In the genomic region with DNA sequence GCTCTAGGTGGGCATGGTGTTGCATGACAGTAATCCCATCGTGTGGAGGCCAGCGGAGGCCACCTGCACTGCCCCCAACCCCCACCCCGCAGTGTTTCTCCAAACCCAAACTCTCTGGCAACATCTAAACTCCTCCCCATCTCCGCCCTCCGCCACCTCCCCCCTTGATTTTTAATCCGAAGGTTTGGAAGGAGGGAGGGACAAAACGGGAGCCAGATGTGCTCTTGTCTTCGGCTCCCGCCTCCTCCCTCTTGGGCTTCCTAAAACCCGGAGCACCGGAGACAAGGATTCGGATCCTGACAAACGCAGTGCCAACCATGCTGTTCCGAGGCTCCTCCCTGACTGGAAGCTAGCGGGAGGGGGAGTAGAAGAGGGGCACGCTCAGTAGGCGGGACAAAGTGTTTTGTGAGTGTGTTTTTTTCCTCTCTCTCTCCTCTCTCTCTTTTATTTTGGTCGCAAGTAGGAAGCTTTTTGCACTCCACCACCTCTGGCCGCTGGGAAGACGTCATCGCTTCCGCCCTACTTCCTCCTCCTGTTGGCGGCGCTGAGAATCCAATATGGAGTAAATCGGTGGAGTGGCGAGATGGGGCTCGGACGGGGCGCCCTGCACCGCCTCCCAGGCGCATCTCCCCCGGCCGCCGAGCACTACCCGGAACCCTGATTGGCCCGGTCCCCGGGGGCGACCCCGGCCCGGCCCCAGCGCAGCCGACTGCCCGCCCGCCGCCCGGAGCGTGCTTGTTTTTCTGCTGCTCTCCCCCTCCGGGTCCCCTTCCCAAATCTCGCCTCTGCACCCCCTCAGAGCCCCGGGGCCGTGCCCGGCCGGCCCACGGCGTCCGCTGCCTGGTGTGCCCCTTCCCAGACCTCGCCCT, we compare ENCODE assay signal across 8 mouse cellular contexts. TPM values are rescaled to one million over a fixed set of nuclear protein-coding genes. Genes with fewer than 3 reads are reported as not detected.
DNase-seq lines count a peak whose midpoint lies in the region; ATAC-seq and TF ChIP-seq lines count a peak whose summit lies in the region.

Gene Spred2 (plus strand): TSS at position 488 of the 869 bp plus-strand sequence.

- peak within 1 kb of the TSS; percentile 94 for H3K9ac ChIP-seq in heart, embryonic 13.5 days
- peak within 1 kb of the TSS; percentile 93 for H3K9ac ChIP-seq in liver, embryonic 14.5 days (replicated peaks)
- H3K9ac ChIP-seq in neural tube, embryonic 11.5 days (ENCODE audit: low read length) = peak within 1 kb of the TSS; percentile 94
- peak within 1 kb of the TSS; percentile 96 for H3K9ac ChIP-seq in stomach, postnatal 0 days (ENCODE audit: low read length)

- peak within 1 kb of the TSS; percentile 97 for H3K4me3 ChIP-seq in brown adipose tissue, adult 24 weeks (ENCODE audit: insufficient read depth, low read depth, low read length)
- peak within 1 kb of the TSS; percentile 92 for H3K4me3 ChIP-seq in heart, embryonic 13.5 days
- H3K4me3 ChIP-seq in liver, embryonic 14.5 days (ENCODE audit: insufficient read depth in 1 of 2, low read depth in 2 of 2, low read length in 2 of 2) = peak within 1 kb of the TSS; percentile 91 to 95
- H3K4me3 ChIP-seq in neural tube, embryonic 11.5 days (ENCODE audit: low read depth, low read length) = peak within 1 kb of the TSS; percentile 90
- H3K4me3 ChIP-seq in stomach, postnatal 0 days (ENCODE audit: low read depth, low read length) = peak within 1 kb of the TSS; percentile 95

- no peaks in the 10 kb centered on the region for H3K27me3 ChIP-seq in heart, embryonic 13.5 days (replicated peaks)
- no peaks in the 10 kb centered on the region for H3K27me3 ChIP-seq in liver, embryonic 14.5 days (ENCODE audit: control insufficient read depth, insufficient read depth, low read length)
- no peaks in the 10 kb centered on the region for H3K27me3 ChIP-seq in neural tube, embryonic 11.5 days (ENCODE audit: control insufficient read depth, insufficient read depth, low read length)
- no peaks in the 10 kb centered on the region for H3K27me3 ChIP-seq in stomach, postnatal 0 days (ENCODE audit: control insufficient read depth, insufficient read depth, low read length)

- WGBS in heart, embryonic 13.5 days = 0% methylated on average over 54 of the region's 57 CpGs
- WGBS in liver, embryonic 14.5 days (ENCODE audit: insufficient replicate concordance) = under 1% methylated on average over 57 of the region's 57 CpGs
- under 1% methylated on average over 54 of the region's 57 CpGs for WGBS in neural tube, embryonic 11.5 days
- WGBS in stomach, postnatal 0 days = 0% methylated on average over 55 of the region's 57 CpGs

- TF ChIP-seq EP300 in liver, embryonic 14.5 days (IDR thresholded peaks at IDR 0.05; ENCODE audit: low read depth) = no peak
- TF ChIP-seq EP300 in stomach, postnatal 0 days (optimal IDR thresholded peaks at IDR 0.05) = peak; percentile 79

- TF ChIP-seq CTCF in liver, embryonic 14.5 days (IDR thresholded peaks at IDR 0.05; ENCODE audit: low read depth) = peak; percentile 55
- TF ChIP-seq CTCF in stomach, postnatal 0 days (IDR thresholded peaks at IDR 0.05; ENCODE audit: low read depth) = peak; percentile 55

- peak within 1 kb of the TSS; percentile 85 for H3K4me2 ChIP-seq in heart, embryonic 13.5 days
- peak within 1 kb of the TSS; percentile 88 for H3K4me2 ChIP-seq in liver, embryonic 14.5 days (ENCODE audit: low read depth)
- peak within 1 kb of the TSS; percentile 69 for H3K4me2 ChIP-seq in neural tube, embryonic 11.5 days (ENCODE audit: low read depth)
- peak within 1 kb of the TSS; percentile 88 for H3K4me2 ChIP-seq in stomach, postnatal 0 days (replicated peaks; ENCODE audit: low read depth)

- peak; percentile 66 for ATAC-seq in CD4-positive, CD25-positive, alpha-beta regulatory T cell, adult 4 months
- ATAC-seq in heart, embryonic 13.5 days (ENCODE audit: extremely low read depth, insufficient number of reproducible peaks, low FRiP score, low TSS enrichment) = peak; percentile 32; the same call in 1 of the 2 replicates
- ATAC-seq in liver, embryonic 14.5 days (ENCODE audit: insufficient read depth) = peak; percentile 57
- peak; percentile 49 for ATAC-seq in neural tube, embryonic 11.5 days (ENCODE audit: insufficient read depth, low FRiP score, low TSS enrichment)
- peak; percentile 68 for ATAC-seq in stomach, postnatal 0 days (ENCODE audit: low FRiP score, low TSS enrichment)

- DNase-seq in fat pad, adult 2 months (ENCODE audit: extremely low read depth, low read depth, low spot score) = peak; percentile 91
- DNase-seq in kidney, postnatal 10 days = peak; percentile 92
- DNase-seq in liver, embryonic 14.5 days (ENCODE audit: low read depth in 3 of 3, low spot score in 3 of 3) = peak; percentile 71 to 82 (median 72)
- peak; percentile 90 for DNase-seq in neural tube, embryonic 11.5 days (ENCODE audit: low spot score)
- DNase-seq in stomach, postnatal 0 days (ENCODE audit: low spot score) = peak; percentile 87

- H3K4me1 ChIP-seq in brown adipose tissue, adult 24 weeks (ENCODE audit: control insufficient read depth, insufficient read depth, insufficient read length, low read length) = peaks cover 6% of the 10 kb centered on the region; the same call in 1 of the 2 replicates
- peaks cover 26% of the 10 kb centered on the region for H3K4me1 ChIP-seq in heart, embryonic 13.5 days
- peaks cover 19 to 26% of the 10 kb centered on the region in 2 experiments for H3K4me1 ChIP-seq in liver, embryonic 14.5 days (replicated peaks; ENCODE audit: control insufficient read depth in 2 of 2, insufficient read depth in 2 of 2, low read length in 1 of 2)
- H3K4me1 ChIP-seq in neural tube, embryonic 11.5 days (ENCODE audit: control insufficient read depth, insufficient read depth, low read length) = peaks cover 9% of the 10 kb centered on the region
- 0 out of 2 replicates have a peak, but pooled peaks cover 4% of the 10 kb centered on the region for H3K4me1 ChIP-seq in stomach, postnatal 0 days (replicated peaks; ENCODE audit: control insufficient read depth, insufficient read depth)

- no peaks in the 10 kb centered on the region for H3K9me3 ChIP-seq in heart, embryonic 13.5 days
- H3K9me3 ChIP-seq in liver, embryonic 14.5 days (ENCODE audit: control insufficient read depth, low read length) = no peaks in the 10 kb centered on the region
- H3K9me3 ChIP-seq in neural tube, embryonic 11.5 days (ENCODE audit: control insufficient read depth, low read length) = no peaks in the 10 kb centered on the region
- H3K9me3 ChIP-seq in stomach, postnatal 0 days (ENCODE audit: control insufficient read depth, low read length) = no peaks in the 10 kb centered on the region

- no peaks in the 10 kb centered on the region for H3K36me3 ChIP-seq in heart, embryonic 13.5 days
- no peaks in the 10 kb centered on the region for H3K36me3 ChIP-seq in liver, embryonic 14.5 days (replicated peaks; ENCODE audit: control insufficient read depth, insufficient read depth, low read depth)
- H3K36me3 ChIP-seq in neural tube, embryonic 11.5 days (ENCODE audit: control insufficient read depth, insufficient read depth, low read length) = no peaks in the 10 kb centered on the region
- no peaks in the 10 kb centered on the region for H3K36me3 ChIP-seq in stomach, postnatal 0 days (ENCODE audit: control insufficient read depth, insufficient read depth, low read length)

- peak within 1 kb of the TSS; percentile 97 for H3K27ac ChIP-seq in brown adipose tissue, adult 24 weeks (replicated peaks; ENCODE audit: low read depth, low read length)
- peak within 1 kb of the TSS; percentile 95 for H3K27ac ChIP-seq in heart, embryonic 13.5 days (replicated peaks)
- H3K27ac ChIP-seq in liver, embryonic 14.5 days = peak within 1 kb of the TSS; percentile 57
- peak within 1 kb of the TSS; percentile 92 for H3K27ac ChIP-seq in neural tube, embryonic 11.5 days (ENCODE audit: low read depth, low read length)
- peak within 1 kb of the TSS; percentile 97 for H3K27ac ChIP-seq in stomach, postnatal 0 days (replicated peaks)

RNA-seq across cellular contexts. Expression of gene Spred2, which starts in this region (rescaled TPM):
- polyA plus RNA-seq in CD4-positive, CD25-positive, alpha-beta regulatory T cell, adult 4 months (2017; shearing (Covaris generic)) = 1 to 10 TPM; 2.8 to 4.4 TPM
- polyA plus RNA-seq in brown adipose tissue, adult 24 weeks (2012; ENCODE audit: insufficient read depth, insufficient read length, missing spikeins) = 8.4 and 10.2 TPM in 2 replicates
- 4.2 and 4.3 TPM in 2 replicates for polyA plus RNA-seq in heart, embryonic 13.5 days (2015; fragmentation: Nextera tagmentation; extraction: Ambion mirVana)
- 3.1 and 3.4 TPM in 2 replicates for polyA plus RNA-seq in liver, embryonic 14.5 days (2012; rRNA removed)
- polyA plus RNA-seq in liver, embryonic 14.5 days (2014; fragmentation: Nextera tagmentation; extraction: Ambion mirVana) = 1.0 and 1.3 TPM in 2 replicates
- 6.2 and 6.4 TPM in 2 replicates for polyA plus RNA-seq in neural tube, embryonic 11.5 days (2014; fragmentation: Nextera tagmentation; extraction: Ambion mirVana)
- 3.5 and 3.6 TPM in 2 replicates for polyA plus RNA-seq in stomach, postnatal 0 days (2015; fragmentation: Nextera tagmentation; extraction: Ambion mirVana)

Comparison
In these comparisons a context has a peak if more than half of its experiments do, and no peak if none do; other contexts are left out.
1. Peak in every context shown above with its lines: DNase-seq, ATAC-seq, H3K4me3 ChIP-seq and H3K27ac ChIP-seq.